Comparison of ENCODE assay signal across 30 mouse cellular contexts in genomic region chr13:105132776-105133175, GRCm38 (mm10). TPM values are rescaled to one million over a fixed set of nuclear protein-coding genes. Genes with fewer than 3 reads are reported as not detected.
DNase-seq lines count a peak whose midpoint lies in the region; ATAC-seq lines count a peak whose summit lies in the region.
"Had no signal": no experiment of that assay in that cellular context is flagged by ENCODE, and none has a peak within 500 bp of the region (broad histone marks: within the 10 kb centered on the region; RNA-seq: fewer than 3 reads in every experiment).

No protein-coding gene starts in this region.

- intact Hi-C loops in heart, postnatal 25 days (cut with DNase I): no loop called here

- no peak overlapping the region for H3K4me2 ChIP-seq in intestine, embryonic 16.5 days (ENCODE audit: low read depth, low read length)
- no peak overlapping the region for H3K4me2 ChIP-seq in intestine, embryonic 15.5 days (replicated peaks)
- H3K4me2 ChIP-seq: forebrain, embryonic 13.5 days; heart, embryonic 15.5 days; hindbrain, embryonic 14.5 days had no signal

- DNase-seq in heart, adult 11 months: peak; percentile 93
- no peak for DNase-seq in heart, postnatal 4 days
- peak; percentile 24 for DNase-seq in heart, adult 8-10 months (ENCODE audit: low spot score)
- DNase-seq in heart, postnatal 25 days (ENCODE audit: low spot score): no peak
- DNase-seq: adrenal gland, adult 8-10 months; adrenal gland, postnatal 25 days; cerebellum, adult 18-20 months; cerebellum, adult 9-10 months; cerebellum, postnatal 14 days; gastrocnemius, postnatal 10 days; gastrocnemius, postnatal 36 days; kidney, adult 18-20 months; kidney, adult 9 months had no signal

- no peaks in the 10 kb centered on the region for H3K27me3 ChIP-seq in intestine, embryonic 16.5 days (replicated peaks; ENCODE audit: control insufficient read depth, insufficient read depth, low read length)
- no peaks in the 10 kb centered on the region for H3K27me3 ChIP-seq in intestine, embryonic 15.5 days (replicated peaks)
- H3K27me3 ChIP-seq: forebrain, embryonic 13.5 days; heart, embryonic 15.5 days had no signal

- ATAC-seq in intestine, embryonic 16.5 days: peak; percentile 35; the same call in 1 of the 2 replicates
- ATAC-seq in intestine, embryonic 15.5 days: no peak
- ATAC-seq: activated CD4-positive, CD25-positive, alpha-beta regulatory T cell, adult 4 months; forebrain, embryonic 13.5 days; forebrain, embryonic 16.5 days; hindbrain, postnatal 0 days; inflammation-experienced regulatory T-cells, adult 6 months had no signal

- H3K9me3 ChIP-seq in intestine, embryonic 16.5 days (ENCODE audit: control insufficient read depth, low read length): no peaks in the 10 kb centered on the region
- H3K9me3 ChIP-seq in intestine, embryonic 15.5 days: no peaks in the 10 kb centered on the region
- H3K9me3 ChIP-seq: forebrain, embryonic 10.5 days; forebrain, embryonic 13.5 days; heart, embryonic 15.5 days had no signal

- no peak overlapping the region for H3K4me3 ChIP-seq in intestine, embryonic 16.5 days (ENCODE audit: low read length)
- H3K4me3 ChIP-seq in intestine, embryonic 15.5 days (replicated peaks): no peak overlapping the region
- H3K4me3 ChIP-seq: forebrain, embryonic 10.5 days; forebrain, embryonic 13.5 days; heart, embryonic 15.5 days had no signal

- whole genome bisulfite sequencing in intestine, embryonic 16.5 days: 84% methylated on average over 2 of the region's 2 CpGs
- WGBS in intestine, embryonic 15.5 days: 85% methylated on average over 2 of the region's 2 CpGs

- H3K9ac ChIP-seq in intestine, embryonic 16.5 days (ENCODE audit: low read depth, low read length): no peak overlapping the region
- no peak overlapping the region for H3K9ac ChIP-seq in intestine, embryonic 15.5 days
- H3K9ac ChIP-seq: forebrain, embryonic 13.5 days; heart, embryonic 15.5 days; hindbrain, embryonic 14.5 days had no signal

- H3K27ac ChIP-seq in intestine, embryonic 16.5 days (ENCODE audit: low read length): no peak overlapping the region
- H3K27ac ChIP-seq in intestine, embryonic 15.5 days: no peak overlapping the region
- H3K27ac ChIP-seq: forebrain, embryonic 10.5 days; forebrain, embryonic 13.5 days; heart, embryonic 15.5 days; hindbrain, embryonic 14.5 days; hindbrain, postnatal 0 days had no signal

- H3K4me1 ChIP-seq in intestine, embryonic 16.5 days (ENCODE audit: control insufficient read depth, insufficient read depth, low read length): peaks cover 3% of the 10 kb centered on the region; the same call in 1 of the 2 replicates
- no peaks in the 10 kb centered on the region for H3K4me1 ChIP-seq in intestine, embryonic 15.5 days (replicated peaks)
- H3K4me1 ChIP-seq: forebrain, embryonic 10.5 days; forebrain, embryonic 13.5 days had no signal

- no peaks in the 10 kb centered on the region for H3K36me3 ChIP-seq in intestine, embryonic 16.5 days (ENCODE audit: control insufficient read depth, insufficient read depth, low read length)
- H3K36me3 ChIP-seq in intestine, embryonic 15.5 days: no peaks in the 10 kb centered on the region
- H3K36me3 ChIP-seq: forebrain, embryonic 10.5 days; heart, embryonic 15.5 days had no signal

RNA-seq across cellular contexts. Expression of gene 4933425L06Rik, which starts 50.9 kb away (rescaled TPM):
- total RNA-seq in heart, postnatal 4 days (2021): not detected
- total RNA-seq in heart, adult 8-10 months (2022): not detected
- not detected for total RNA-seq in heart, postnatal 25 days (2021)
- polyA plus RNA-seq in intestine, embryonic 16.5 days (2015; fragmentation: Nextera tagmentation; extraction: Ambion mirVana): not detected in 2 replicates
- polyA plus RNA-seq in intestine, embryonic 15.5 days (2015; fragmentation: Nextera tagmentation; extraction: Ambion mirVana): not detected in 2 replicates
- total RNA-seq: adrenal gland, adult 8-10 months; adrenal gland, postnatal 25 days; ES-E14; gastrocnemius, adult 18-20 months; gastrocnemius, postnatal 10 days; gastrocnemius, postnatal 36 days; granulocyte monocyte progenitor cell, adult 5-6 weeks; heart, postnatal 14 days; hindbrain, postnatal 0 days had no signal
- polyA plus RNA-seq: activated CD4-positive, CD25-positive, alpha-beta regulatory T cell, adult 4 months; embryonic facial prominence, embryonic 11.5 days; embryonic facial prominence, embryonic 14.5 days; forebrain, embryonic 10.5 days; forebrain, embryonic 13.5 days; heart, embryonic 15.5 days; hindbrain, embryonic 11.5 days; hindbrain, embryonic 14.5 days; hindbrain, postnatal 0 days; inflammation-experienced regulatory T-cells, adult 6 months had no signal

Comparison
In these comparisons a context has a peak if more than half of its experiments do, and no peak if none do; other contexts are left out.
1. DNase-seq: peak in heart, adult 11 months (single experiment) and heart, adult 8-10 months (single experiment); none in heart, postnatal 4 days (single experiment) and heart, postnatal 25 days (single experiment).